Mouse (Mus musculus) heart, postnatal 36 days (tissue): ENCODE measurements at regions not wholly inside any gene's neighbourhood (a gene's known extent, or its start where the extent isn't known, plus 50 kb on each side); places are given as distances from the start of the nearest gene placed in this dataset.
"Not testable (repeated sequence)": the region's sequence is repeated elsewhere in the genome, so short reads cannot be mapped to it uniquely, and the experiment has no call there.

Source experiments
- DNase-seq, 2 experiments: peaks; one replicate each; pipeline ENCODE4 v3.0.0; 2021 to 2022
- intact Hi-C: fragments of 180-260 bp; cut with DNase I; formaldehyde crosslinking; loops from one replicate; pipeline ENCODE4 v1.15.1; 2025

GRCm38 (mm10) chrX:103129347-103129746, 57.1 kb downstream of the Nap1l2 start:
- intact Hi-C loops, DNase-seq: not testable (repeated sequence)

- intact Hi-C loops: loop anchor here (1.0 kb wide), 1 partner anchor 150 kb away; no protein-coding TSS in a partner anchor
- DNase-seq: peak in 1 of 2 experiments; percentile 1
These were observed 77.3 kb downstream of the Nap1l2 start for GRCm38 (mm10) chrX:103109181-103109580.

DNA sequence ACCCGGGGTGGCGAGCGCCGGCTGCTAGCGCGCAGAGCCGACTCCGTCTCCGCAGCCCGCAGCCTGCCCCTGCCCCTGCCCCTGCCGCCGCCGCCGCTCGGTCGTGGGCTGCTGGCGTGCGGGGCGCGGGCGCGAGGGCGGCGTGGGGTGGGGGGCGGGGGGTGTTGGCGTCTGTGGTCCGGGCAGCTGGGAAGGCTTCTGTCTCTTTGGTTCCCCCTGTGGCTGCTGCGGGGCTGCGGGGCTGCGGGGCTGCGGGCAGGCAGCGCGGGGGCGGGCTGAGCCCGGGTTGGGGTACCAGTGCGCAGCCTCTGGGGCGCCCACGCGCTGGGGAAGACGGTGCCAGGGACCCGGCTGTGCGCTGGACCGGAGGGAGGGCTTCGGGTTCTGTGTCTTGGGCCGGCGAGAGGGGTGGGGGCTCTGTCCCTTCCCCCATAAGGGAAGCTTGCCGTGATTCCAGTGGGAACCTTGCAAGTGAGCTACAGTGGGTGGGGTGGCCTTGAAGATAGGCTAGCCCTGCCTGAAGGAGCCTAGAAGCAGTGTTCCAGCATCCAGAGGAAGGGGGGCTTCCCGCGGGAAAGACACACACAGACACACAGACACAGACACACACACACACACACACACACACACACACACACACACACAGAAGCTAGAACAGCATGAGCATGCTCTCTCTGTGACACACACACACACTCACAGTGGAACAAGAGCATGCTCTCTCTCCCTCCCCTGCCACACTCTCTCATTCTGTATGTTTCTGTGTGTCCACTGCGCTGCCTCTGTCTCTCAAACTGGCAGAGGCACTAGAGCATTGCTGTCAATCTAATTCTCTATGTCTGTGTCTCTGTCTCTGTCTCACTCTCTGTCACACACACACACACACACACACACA, 118.5 kb downstream of the Nap1l2 start:
- intact Hi-C loops, DNase-seq: not testable (repeated sequence)

DNA sequence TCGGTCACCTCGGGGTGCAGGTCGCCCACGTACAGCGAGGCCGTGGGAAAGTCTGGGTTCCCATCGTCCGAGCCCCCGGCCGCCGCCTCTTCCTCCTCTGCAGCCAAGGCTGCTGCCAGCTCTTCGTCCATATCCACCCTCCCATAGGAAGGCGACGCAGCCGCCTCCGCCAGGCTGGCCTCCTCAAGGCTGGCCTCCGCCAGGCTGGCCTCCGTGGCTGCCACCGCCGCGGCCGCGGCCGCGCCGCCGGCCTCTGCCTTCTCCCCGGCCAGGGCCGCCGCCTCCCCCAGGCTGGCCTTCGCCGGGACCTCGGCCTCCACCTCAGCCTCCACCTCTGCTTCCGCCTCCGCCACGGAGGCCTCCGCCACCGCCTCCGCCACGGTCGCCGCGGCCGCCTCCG, 119.3 kb downstream of the Nap1l2 start:
- intact Hi-C loops: not testable (repeated sequence)

DNA sequence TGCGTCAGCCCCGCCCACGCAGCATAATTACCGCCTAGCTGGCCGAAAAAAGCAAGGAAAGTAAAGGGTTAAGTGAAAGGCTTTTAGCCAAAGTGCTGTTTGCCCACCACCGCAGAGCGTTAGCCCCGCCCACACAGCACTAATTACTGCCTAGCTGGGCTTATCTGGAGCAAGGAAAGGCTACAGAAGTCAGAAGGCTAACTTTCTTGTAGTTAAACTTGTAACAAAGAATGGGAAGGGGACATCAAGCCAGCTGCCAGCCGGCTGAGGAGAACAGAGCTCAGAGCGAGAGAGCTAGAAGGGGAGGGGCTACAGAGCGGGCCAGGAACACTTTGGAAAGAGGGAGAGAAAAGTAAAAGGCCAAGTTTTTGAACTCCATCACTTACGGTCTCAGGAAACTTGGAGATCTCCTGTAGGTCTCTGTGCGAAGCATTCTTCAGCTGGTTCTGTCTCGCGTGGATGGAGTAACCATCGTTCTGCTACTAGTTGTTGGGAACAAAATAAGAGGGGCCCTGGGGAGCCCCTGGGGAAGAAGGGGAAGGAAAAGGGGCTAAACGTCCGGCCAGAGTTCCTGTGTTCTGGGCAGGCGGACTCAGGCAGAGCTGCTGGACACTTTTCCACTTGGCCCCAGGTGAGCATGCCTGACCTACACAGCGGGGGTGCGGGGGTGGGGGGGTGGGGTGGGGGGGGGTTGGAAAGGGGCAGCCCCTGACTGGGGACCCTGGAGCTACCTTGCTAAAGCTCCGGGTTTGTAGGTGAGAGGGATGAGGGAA, 98.3 kb downstream of the 1700018G05Rik start:
- intact Hi-C loops: no loop called here

More for the DNA sequence above, 119.3 kb downstream of the Nap1l2 start:
- DNase-seq: not testable (repeated sequence)

GRCm38 (mm10) chrX:103025495-103025894, 97.3 kb downstream of the 1700018G05Rik start:
- DNase-seq, intact Hi-C loops: not testable (repeated sequence)

More for the DNA sequence above, 98.3 kb downstream of the 1700018G05Rik start:
- peak in 1 of 2 experiments; percentile 3 for DNase-seq

GRCm38 (mm10) chrX:103013425-103014057, 85.4 kb downstream of the 1700018G05Rik start:
- intact Hi-C loops, DNase-seq: not testable (repeated sequence)

DNA sequence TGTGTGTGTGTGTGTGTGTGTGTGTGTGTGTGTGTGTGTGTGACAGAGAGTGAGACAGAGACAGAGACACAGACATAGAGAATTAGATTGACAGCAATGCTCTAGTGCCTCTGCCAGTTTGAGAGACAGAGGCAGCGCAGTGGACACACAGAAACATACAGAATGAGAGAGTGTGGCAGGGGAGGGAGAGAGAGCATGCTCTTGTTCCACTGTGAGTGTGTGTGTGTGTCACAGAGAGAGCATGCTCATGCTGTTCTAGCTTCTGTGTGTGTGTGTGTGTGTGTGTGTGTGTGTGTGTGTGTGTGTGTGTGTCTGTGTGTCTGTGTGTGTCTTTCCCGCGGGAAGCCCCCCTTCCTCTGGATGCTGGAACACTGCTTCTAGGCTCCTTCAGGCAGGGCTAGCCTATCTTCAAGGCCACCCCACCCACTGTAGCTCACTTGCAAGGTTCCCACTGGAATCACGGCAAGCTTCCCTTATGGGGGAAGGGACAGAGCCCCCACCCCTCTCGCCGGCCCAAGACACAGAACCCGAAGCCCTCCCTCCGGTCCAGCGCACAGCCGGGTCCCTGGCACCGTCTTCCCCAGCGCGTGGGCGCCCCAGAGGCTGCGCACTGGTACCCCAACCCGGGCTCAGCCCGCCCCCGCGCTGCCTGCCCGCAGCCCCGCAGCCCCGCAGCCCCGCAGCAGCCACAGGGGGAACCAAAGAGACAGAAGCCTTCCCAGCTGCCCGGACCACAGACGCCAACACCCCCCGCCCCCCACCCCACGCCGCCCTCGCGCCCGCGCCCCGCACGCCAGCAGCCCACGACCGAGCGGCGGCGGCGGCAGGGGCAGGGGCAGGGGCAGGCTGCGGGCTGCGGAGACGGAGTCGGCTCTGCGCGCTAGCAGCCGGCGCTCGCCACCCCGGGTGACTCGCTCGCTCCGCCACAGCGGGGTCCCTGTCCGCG, 84.4 kb downstream of the 1700018G05Rik start:
- DNase-seq, intact Hi-C loops: not testable (repeated sequence)

GRCm38 (mm10) chrX:102993956-102994355, 65.8 kb downstream of the 1700018G05Rik start:
- DNase-seq, intact Hi-C loops: not testable (repeated sequence)
